Mouse (Mus musculus): ENCODE measurements at regions not wholly inside any gene's neighbourhood (a gene's known extent, or its start where the extent isn't known, plus 50 kb on each side); places are given as distances from the start of the nearest gene placed in this dataset.
A peak's percentile ranks its signal among the peaks of the same experiment; 100 is the strongest.

DNA sequence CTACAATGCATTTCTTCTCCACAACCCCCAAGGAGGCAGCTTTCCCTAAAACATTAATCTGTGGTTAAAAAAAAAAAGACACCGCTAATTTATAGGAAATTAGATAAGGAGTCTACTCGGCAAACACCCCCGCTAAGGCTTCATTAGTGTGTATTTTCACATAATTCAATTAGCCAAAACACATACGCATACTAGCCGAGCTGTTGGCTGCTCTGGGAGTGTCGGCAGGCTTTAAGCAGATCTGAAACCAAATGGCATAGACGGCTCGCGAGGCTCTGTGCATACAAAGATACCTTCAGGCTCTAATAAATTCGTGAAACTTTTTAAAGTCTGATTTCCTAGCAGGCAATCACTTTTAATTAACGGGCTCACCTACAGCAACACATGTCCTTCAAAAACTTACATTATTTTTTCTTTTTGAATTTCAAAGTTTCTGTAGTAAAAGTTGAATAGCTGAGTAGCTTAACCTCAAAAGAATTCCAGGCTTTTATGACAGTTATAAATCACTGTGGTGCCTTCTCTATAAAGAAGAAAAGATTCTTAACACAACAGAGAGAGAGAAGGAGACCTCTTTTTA is 68.0 kb upstream of the Smyd2 start:
- Histone ChIP-seq H3K36me3 (no peaks in the 10 kb centered on the region), H3K9ac (no peak overlapping the region), H3K9me3 (replicated peaks) (no peaks in the 10 kb centered on the region), H3K4me3 (replicated peaks) (no peak overlapping the region), H3K27ac (replicated peaks) (no peak overlapping the region), H3K4me1 (no peaks in the 10 kb centered on the region), H3K4me2 (replicated peaks) (no peak overlapping the region), H3K27me3 (0 out of 2 replicates have a peak, but pooled peaks cover 3% of the 10 kb centered on the region)
- no peak for ATAC-seq (ENCODE audit: insufficient number of reproducible peaks, low FRiP score, low TSS enrichment, low read depth)
- WGBS, result 44% methylated on average over 11 of the region's 11 CpGs

DNA sequence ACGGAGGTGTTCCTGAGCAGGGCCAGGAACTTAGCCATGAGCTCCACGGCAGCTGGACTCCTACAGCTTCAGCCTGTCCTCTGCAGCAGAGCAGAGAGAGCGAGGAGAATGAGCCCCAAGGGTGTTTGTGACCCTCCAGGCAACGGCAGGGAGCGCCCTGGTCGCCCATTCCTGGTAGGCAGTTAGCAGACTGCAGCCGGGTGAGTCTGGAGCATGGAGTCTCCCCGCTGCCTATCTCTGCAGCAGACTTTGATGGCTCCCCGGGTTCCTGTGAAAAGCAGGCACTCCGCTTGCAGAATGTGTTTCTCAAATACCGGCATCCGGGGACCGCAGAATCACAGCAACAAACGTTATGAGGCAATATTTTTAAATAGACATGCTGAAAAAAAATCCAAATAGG is 67.2 kb upstream of the Smyd2 start:
- Histone ChIP-seq H3K9me3 (replicated peaks) (no peaks in the 10 kb centered on the region), H3K4me2 (replicated peaks) (no peak overlapping the region), H3K4me1 (no peaks in the 10 kb centered on the region), H3K27me3 (0 out of 2 replicates have a peak, but pooled peaks cover 3% of the 10 kb centered on the region), H3K36me3 (no peaks in the 10 kb centered on the region), H3K4me3 (replicated peaks) (no peak overlapping the region), H3K27ac (replicated peaks) (no peak overlapping the region), H3K9ac (no peak overlapping the region)
- no peak for ATAC-seq (ENCODE audit: insufficient number of reproducible peaks, low FRiP score, low TSS enrichment, low read depth)
- WGBS, result 42% methylated on average over 14 of the region's 14 CpGs

DNA sequence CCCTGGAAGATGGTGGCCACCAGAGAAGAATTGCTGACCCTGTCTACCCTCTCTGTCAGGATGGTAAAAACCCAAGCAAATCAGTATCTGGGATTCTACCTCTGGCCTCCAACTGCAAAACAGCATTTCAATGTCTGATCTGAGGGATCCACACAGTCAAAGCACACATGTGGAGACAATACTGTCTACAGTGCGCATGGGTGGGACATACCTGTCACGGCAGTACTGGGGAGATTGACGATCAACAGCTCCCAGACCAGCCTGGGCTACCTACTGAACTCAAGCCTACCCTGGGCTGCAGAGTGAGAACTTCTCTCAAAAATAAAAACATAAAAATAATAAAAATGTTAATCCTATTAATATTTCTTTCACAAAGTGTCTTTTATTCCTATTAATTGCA is 66.7 kb upstream of the Smyd2 start:
- Histone ChIP-seq H3K9me3 (replicated peaks) (no peaks in the 10 kb centered on the region), H3K36me3 (no peaks in the 10 kb centered on the region), H3K4me1 (no peaks in the 10 kb centered on the region), H3K27ac (replicated peaks) (no peak overlapping the region), H3K4me2 (replicated peaks) (no peak overlapping the region), H3K27me3 (0 out of 2 replicates have a peak, but pooled peaks cover 3% of the 10 kb centered on the region), H3K4me3 (replicated peaks) (no peak overlapping the region), H3K9ac (no peak overlapping the region)
- WGBS, result 85% methylated on average over 3 of the region's 3 CpGs
- no peak for ATAC-seq (ENCODE audit: insufficient number of reproducible peaks, low FRiP score, low TSS enrichment, low read depth)

DNA sequence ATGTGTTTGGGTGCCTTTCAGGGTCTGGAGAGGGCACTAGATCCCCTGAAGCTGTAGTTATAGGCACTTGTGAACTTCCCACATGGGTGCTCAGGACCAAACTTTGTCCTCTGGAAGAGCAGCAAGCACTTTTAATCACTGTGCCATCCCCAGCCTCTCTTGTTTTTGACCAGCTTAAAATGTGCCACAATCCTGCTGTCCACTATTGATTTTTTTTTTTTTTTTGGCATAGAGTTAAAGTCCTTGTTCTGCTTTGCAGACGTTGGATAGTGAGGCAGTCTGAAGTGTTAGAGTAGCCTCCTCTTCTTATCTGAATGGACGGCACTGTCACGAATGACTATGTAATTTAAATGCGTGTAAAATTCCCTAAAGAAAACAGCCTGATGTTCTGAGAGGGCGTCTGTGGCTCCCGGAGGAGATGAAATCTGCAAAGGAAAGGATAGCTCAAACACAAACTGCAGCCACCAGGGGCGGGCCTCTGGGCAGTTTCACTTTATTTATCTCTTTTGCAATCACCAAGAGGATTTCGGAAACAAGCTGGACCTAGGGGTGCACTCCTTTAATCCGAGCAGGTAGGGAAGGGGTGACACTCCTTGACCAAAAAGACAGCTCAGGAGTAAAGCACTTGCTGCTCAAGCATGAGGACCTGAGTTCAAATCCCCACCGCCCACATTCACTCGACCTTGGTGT is 63.5 kb upstream of the Smyd2 start:
- WGBS, result 55% methylated on average over 11 of the region's 11 CpGs
- ATAC-seq (ENCODE audit: insufficient number of reproducible peaks, low FRiP score, low TSS enrichment, low read depth), result no peak
- 0 out of 2 replicates have a peak, but pooled peaks cover 3% of the 10 kb centered on the region for H3K27me3 ChIP-seq

DNA sequence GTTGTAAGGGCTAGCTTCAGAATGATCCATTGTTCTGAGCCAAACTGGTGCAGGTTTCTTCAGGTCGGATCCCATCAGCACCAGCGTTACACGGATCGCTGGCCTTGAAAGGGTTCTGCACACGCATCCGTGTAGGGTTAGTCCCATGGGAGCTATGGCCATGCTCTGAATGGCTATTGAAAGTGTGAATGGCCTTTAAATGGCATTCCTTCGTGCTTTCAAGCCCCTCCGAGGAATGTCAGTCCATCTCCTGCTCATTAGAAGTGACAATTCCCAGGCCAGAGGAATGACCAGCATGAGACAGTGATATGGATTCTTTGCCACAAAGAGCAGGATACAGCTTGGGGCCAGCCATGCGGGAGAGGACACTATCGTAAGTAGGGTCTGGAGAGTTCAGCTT is 56.1 kb upstream of the Smyd2 start:
- Histone ChIP-seq H3K27me3 (no peaks in the 10 kb centered on the region), H3K9me3 (replicated peaks) (no peaks in the 10 kb centered on the region), H3K4me1 (no peaks in the 10 kb centered on the region), H3K4me3 (replicated peaks) (no peak overlapping the region), H3K4me2 (replicated peaks) (no peak overlapping the region), H3K9ac (no peak overlapping the region), H3K27ac (replicated peaks) (no peak overlapping the region), H3K36me3 (no peaks in the 10 kb centered on the region)
- ATAC-seq (ENCODE audit: insufficient number of reproducible peaks, low FRiP score, low TSS enrichment, low read depth), result no peak
- 77% methylated on average over 10 of the region's 10 CpGs for WGBS

More for the DNA sequence above, 63.5 kb upstream of the Smyd2 start:
- Histone ChIP-seq H3K9ac (no peak overlapping the region), H3K27ac (replicated peaks) (no peak overlapping the region), H3K9me3 (replicated peaks) (no peaks in the 10 kb centered on the region), H3K4me2 (replicated peaks) (no peak overlapping the region), H3K4me1 (no peaks in the 10 kb centered on the region), H3K4me3 (replicated peaks) (no peak overlapping the region), H3K36me3 (no peaks in the 10 kb centered on the region)

DNA sequence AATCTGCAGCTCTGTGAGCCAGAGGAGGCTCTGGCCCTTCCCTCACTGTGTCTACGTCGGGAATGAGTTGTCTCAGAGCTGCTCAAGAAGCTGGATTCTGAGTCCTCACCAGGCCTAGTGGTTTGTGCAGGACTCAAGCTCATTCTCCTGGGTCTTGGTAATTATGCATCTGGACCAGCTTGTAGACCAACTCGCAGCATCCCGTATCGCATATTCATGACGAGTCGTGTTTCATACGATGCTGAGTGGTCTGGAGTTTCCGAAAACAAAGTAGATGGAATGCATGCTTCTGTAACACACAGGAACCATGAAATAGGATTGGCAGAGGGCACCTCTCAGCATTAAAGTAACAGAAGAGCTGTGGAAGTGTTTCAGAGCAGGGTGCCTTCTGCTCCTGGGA is 53.5 kb upstream of the Smyd2 start:
- WGBS, result 45% methylated on average over 9 of the region's 9 CpGs
- H3K9ac ChIP-seq, result no peak overlapping the region
- no peaks in the 10 kb centered on the region for H3K9me3 ChIP-seq (replicated peaks)

DNA sequence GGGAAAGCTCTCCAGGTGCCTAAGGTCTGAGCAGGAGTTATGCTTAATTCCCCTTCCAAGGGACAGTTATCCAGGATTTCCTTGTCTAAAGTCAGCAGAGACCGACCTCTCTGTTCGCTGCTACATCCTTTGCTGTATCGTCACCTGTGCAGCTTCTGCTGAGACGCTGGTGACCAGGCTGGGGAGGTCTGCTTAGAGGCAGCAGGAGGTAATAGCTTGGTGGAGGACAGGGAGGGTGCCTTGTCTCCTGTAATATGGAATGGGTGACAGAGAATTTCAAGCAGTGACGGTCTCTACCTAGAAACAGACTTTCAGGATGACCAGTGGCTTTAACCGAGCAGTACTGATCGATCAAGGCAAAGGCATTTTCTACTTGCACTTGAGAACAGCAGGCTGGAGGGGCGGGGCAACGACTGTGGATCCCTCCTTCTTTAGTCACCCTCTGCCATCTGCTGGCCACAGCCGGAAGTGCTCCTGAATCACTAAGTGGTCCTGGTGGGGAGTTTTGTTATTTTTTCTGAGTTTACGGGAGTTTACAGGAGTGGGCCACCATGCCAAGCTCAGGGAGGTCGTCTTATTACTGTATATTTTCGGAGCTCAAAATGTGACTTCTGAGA is 50.7 kb upstream of the Smyd2 start:
- Histone ChIP-seq H3K4me3 (replicated peaks) (no peak overlapping the region), H3K27me3 (no peaks in the 10 kb centered on the region), H3K4me1 (no peaks in the 10 kb centered on the region), H3K9me3 (replicated peaks) (no peaks in the 10 kb centered on the region), H3K36me3 (no peaks in the 10 kb centered on the region), H3K27ac (replicated peaks) (no peak overlapping the region), H3K9ac (no peak overlapping the region), H3K4me2 (replicated peaks) (peak overlapping the region; percentile 26; the same call in 1 of the 2 replicates)
- no peak for ATAC-seq (ENCODE audit: insufficient number of reproducible peaks, low FRiP score, low TSS enrichment, low read depth)
- WGBS, result 13% methylated on average over 13 of the region's 13 CpGs

More for the DNA sequence above, 53.5 kb upstream of the Smyd2 start:
- Histone ChIP-seq H3K4me3 (replicated peaks) (no peak overlapping the region), H3K27ac (replicated peaks) (no peak overlapping the region), H3K4me2 (replicated peaks) (no peak overlapping the region), H3K36me3 (no peaks in the 10 kb centered on the region), H3K27me3 (no peaks in the 10 kb centered on the region), H3K4me1 (no peaks in the 10 kb centered on the region)
- ATAC-seq (ENCODE audit: insufficient number of reproducible peaks, low FRiP score, low TSS enrichment, low read depth), result no peak
